Mouse (Mus musculus): Measurements from ENCODE around the gene Gm20388. TPM values are rescaled to one million over a fixed set of nuclear protein-coding genes. Genes with fewer than 3 reads are reported as not detected.
"Not testable (repeated sequence)": the region's sequence is repeated elsewhere in the genome, so short reads cannot be mapped to it uniquely, and the experiment has no call there.

Gene Gm20388
- total RNA-seq, 2 experiments from 2014 or later = 6.8 to 7.8 TPM

DNA sequence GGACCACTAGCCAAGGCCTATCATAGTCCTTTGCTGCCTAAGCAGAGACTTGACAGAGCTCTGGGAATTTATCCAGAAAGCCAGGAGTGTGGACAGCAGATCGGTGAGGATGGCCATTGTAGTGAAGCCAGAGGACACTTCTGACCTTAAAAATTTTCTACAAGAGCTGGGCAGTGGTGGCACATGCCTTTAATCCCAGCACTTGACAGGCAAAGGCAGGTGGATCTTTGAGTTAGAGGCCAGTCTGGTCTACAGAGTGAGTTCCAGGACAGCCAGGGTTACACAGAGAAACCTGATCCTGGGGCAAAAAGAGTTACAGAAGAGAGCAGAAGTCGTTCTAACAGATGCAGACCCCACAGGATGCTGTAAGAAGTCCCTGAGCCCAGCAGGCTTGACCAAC lies 2405.8 kb downstream of the Gm20388 start:
- intact Hi-C loops (cut with DNase I) = no loop called here
- no peak for DNase-seq

DNA sequence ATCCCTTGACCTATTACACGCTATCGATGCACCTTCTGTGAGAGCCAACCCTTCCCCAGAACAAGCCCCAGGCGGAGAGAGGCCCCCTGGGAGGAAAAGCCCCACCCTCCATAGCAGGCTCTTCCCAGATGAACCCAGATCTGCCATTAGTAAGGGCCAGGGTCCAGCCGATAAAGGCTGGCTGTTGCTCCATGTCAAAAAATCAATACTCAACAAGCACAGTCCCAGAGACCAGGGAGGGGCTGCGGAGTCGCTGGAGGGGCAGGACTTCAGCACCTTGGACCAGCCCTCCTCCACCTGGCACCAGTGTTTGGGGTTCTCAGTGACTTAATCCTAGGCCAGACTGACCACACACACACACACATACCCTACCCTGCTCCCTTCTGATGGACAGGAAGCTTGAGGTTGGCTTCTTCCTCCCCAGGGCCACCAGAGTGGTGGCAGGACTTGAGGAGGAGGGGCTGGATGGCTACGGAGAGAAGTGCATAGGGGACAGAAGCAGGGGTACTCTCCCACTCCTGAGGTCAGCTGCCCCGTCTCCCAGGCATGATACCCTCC lies 2407.4 kb downstream of the Gm20388 start:
- intact Hi-C loops (cut with DNase I) = no loop called here

DNA sequence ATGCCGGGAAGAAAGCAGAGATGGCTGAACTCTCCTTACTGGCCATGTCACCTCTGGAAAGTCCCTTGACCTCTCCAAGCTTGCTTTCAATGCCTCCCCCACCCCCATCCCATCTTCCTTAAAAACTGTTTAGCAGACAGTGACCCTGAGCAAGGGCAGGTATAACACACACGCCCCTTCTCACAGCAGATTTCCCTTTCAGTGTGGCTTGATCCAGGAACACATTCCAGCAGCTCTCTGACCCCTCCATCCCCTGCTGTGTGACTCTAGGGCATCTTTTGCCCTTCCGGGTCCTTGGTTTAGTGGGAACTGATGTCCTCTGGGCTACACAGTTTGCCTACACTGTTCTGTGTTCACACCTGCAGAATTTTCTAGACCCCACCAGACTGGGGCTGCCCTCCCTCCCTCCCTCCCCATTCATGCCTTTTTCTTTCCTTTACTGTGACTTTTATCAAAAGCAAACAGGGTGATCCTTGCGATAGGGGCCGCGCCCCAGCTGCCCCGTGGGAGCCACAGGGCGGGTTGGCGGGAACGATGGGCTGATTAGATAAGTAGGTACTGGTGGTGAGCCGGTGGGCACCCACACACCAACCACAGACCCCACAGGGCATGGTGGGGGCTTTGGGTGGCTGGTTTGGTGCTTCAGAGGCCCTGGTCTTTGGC lies 2408.5 kb downstream of the Gm20388 start:
- no peak for DNase-seq
- intact Hi-C loops (cut with DNase I) = no loop called here

More for the DNA sequence above, 2407.4 kb downstream of the Gm20388 start:
- no peak for DNase-seq

DNA sequence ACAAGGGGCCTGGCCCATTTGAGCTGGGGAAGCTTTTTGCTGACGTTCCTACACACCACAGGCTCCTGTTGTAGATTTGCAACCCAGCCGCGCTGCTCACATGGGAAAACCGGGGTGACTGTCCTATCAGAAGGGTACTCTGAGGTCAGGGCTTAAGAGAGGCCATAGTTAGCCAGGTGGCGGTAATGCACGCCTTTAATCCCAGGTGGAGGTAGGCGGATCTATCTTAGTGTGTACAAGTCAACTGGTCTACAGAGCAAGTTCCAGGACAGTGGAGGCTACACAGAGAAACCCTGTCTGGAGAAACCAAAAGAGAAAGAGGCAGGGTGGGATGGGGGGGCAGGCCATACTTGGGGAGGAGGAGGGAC lies 2409.1 kb downstream of the Gm20388 start:
- intact Hi-C loops (cut with DNase I) = no loop called here
- no peak for DNase-seq

DNA sequence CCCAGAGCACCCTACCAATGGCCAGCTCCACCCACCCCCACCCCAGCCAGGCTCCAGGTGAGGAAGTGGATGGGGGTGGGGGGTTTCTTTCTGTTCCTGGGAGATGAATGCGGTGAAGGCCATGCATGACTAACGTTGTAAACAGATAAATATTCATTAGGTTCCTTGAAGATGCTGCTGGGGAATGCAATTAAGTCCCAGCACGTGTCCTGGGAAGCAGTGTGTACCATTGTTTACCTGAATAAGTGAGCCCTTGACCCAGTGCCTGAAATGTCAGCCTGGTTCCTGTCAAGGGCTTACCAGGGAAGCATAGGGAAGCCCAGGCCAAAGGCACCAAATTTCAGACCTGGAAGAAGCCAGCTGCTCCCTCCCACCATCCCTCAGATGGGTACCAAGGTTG lies 2409.9 kb downstream of the Gm20388 start:
- intact Hi-C loops (cut with DNase I) = no loop called here
- DNase-seq = no peak

DNA sequence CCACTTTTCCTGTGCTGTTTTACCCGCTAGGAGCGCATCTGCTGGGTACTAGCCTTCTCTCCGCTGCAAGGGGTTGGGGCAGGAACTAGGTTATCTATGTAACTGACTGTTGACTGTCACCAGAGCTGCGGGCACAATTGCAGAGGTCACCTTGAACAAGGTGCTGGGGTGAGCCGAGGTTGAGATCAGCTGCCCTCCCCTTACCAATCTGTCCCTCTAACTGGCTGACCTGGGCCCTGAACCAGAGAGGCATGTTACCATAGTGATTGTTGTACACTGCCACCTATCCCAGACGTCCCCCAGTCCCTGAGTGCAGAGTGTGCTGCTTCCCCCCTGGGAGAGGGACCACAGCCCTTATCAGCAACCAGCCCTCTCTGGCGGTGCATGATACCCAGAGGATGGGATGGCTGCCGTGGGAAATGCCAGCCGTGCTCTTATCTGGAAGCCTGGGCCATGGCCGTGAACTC lies 2410.8 kb downstream of the Gm20388 start:
- DNase-seq = no peak
- intact Hi-C loops (cut with DNase I) = no loop called here

DNA sequence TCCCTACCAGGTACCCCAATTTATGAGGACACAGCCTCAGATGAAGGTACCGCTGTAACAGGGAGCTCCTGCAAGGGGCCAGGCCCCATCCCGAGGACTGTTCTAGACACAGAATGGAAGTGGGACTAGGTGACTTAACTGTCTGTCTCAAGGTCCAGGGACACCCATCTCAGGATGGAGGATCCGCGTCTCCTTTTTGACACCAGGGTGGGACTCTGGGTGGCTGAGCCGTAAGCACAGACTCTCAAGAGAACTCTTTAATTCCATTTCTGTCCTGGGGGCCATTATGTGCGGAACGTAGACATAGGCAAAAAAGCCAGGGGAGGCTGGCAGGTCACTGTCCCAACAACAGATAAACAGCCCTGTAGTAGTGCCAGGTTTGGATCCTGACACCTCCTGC lies 2411.5 kb downstream of the Gm20388 start:
- DNase-seq = no peak
- intact Hi-C loops (cut with DNase I) = no loop called here

DNA sequence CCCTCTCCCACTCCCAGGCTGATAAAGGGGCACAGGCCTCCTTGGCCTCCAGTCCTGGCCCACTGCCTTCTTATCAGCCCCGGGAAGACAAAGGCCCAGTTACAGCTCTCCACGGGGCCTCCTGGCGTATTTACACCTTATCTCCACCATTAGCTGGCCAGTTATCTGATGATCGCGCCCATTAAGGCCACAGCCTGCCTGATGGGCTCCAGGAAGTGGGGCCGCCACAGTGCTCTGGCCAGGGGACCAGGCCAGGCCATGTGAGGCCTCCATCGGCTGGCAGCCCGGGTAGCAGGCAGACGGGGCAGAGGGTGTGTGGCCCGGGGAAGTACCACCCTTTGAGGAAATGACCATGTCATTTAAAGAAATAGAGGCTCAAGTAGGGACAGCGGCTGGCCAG lies 2412.2 kb downstream of the Gm20388 start:
- intact Hi-C loops (cut with DNase I) = no loop called here
- no peak for DNase-seq

DNA sequence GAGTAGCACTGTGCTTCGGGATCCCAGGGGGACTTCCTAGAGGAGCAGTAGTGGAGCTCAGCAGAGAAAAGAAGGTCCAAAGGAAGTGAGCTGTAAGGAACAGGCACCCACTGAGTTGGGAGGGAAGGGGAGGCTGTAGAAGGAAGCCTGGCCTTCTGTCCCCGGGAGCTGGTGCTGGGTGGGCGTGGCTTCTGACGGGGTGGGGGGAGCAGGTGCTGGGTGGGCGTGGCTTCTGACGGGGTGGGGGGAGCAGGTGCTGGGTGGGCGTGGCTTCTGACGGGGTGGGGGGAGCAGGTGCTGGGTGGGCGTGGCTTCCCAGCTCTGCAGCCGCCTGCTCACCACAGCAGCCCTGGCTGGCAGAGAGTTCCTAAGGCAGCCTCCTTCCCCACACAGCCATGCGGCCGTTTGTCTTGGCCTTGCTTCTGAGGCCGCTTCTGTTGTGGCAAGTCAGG lies 2413.3 kb downstream of the Gm20388 start:
- intact Hi-C loops (cut with DNase I); DNase-seq: not testable (repeated sequence)

DNA sequence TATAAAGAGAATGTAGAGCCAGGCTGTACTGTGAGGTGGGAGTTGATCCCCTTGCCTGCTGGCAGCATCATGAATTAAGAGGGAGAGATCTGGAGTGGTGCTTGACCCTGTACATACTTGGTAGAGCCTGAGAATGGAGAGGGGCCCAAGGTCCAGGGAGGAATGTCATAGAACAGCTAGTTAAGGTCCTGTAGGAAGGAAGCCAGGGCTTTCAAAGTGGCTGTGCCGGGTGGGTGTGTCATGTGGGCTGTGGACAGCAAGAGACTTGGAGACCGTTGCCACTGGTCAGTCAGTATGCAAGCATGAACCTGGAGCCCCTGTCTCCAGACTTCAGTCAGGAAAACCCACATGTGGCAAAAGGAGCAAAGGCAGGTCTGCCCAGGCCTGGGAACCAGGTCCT lies 2414.6 kb downstream of the Gm20388 start:
- intact Hi-C loops (cut with DNase I) = no loop called here
- no peak for DNase-seq

DNA sequence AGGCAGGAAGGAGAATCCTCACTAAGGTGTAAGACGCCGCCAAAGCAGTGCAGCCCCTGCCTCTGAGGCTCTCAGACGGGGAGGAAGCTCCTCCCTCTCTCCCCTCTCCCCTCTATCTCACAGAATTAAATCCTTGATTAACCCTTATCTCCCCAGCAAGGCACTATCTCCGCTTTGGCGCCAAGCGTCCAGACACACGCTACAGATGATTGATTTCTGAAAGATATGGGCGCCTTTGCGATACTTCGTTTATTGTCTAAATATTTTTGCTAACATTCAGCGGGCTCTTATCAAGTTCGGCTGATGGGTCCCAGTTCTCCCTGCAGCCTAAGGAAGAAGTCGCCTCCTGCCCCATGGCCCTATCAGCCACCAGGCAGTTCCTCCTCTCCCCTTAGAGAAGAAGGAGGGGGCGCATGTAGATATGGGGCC lies 2415.5 kb downstream of the Gm20388 start:
- DNase-seq = no peak
- intact Hi-C loops (cut with DNase I) = no loop called here

DNA sequence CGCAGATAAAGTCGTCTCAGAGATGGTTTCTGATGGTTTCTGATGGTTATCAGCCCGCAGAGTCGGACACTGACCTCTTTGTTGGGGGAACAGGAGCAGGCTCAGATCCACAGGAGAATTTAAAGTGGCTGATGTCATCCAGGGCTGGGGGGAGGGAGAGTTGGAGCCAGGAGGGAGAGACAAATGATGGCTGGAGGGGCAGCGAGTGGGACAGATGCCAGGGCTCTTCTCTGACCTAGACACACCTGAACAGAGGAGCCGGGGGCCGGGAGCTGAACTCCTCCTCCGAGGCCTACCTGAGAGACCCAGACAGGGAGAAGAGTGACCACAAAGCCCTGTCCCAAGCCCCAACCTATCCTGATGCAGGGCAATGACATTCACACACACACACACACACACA lies 2418.4 kb downstream of the Gm20388 start:
- DNase-seq = no peak
- intact Hi-C loops (cut with DNase I) = no loop called here

DNA sequence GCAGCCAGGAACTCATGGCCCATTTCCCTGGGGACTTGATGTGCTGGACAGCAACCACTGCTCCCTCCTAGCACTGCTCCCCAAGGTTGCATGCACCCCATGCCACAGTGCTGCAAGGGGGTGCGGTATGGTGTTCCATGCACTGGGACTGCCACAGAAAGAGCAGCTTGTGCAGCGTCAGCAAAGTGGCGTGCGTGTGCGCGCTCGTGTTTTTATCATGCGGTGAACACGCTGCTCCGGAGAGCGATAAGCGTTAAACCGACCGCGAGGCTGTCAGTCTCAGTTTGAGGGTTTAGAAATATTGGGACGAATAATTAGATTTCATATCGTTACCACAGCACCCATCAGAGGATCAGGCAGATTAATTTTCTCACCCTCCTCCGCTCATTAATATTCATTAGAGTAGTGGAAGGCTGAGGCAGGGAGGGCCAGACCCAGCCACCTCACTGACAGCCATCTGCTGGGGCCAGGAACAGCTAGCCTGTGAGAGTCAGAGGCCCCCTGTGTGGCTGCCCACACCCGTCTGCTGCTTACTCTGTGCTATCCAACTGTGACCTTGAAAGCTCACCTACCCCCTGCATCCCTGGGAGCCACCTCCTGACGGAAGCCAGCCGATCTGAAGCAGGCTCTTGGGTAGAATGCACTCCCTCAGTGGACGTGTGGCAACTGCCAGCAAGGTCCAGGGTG lies 2419.1 kb downstream of the Gm20388 start:
- intact Hi-C loops (cut with DNase I) = loop anchor here (5.0 to 10.0 kb wide), 3 partner anchors 38 to 335 kb away; no protein-coding TSS in a partner anchor
- DNase-seq = no peak

DNA sequence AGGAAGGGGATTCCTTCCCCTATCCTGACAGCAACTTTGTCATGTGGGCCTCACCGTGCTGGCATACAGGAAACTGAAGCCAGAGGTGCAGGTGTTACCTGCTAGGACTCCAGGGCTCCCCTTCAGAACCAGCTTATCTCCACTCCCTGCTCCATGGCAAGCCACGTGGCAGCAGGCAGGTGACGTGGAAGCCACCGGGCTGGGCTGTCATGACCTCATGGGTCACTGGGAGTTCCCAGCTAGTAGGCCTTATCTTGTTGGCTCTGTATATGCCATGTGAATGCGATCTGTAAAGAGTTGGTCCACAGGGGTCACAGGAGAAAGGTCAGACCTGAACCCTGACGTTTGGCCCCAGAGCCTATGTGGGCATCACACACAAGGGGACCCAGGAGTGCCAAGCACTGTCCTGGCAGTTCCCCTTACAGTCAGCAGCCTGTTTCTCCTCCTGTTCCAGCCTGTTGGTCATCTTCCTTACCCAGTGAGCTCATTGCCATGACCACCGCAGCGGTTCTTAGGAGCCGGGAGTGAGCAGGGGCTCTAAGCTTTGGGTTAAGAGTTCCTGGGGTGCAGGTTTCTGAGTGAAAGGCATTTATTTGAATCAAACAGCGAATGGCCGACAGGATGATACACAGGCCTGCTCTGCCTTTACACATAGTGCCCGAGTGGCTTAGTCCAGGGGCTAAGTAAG lies 2419.9 kb downstream of the Gm20388 start:
- no peak for DNase-seq
- intact Hi-C loops (cut with DNase I) = loop anchor here (5.0 to 10.0 kb wide), 3 partner anchors 37 to 336 kb away; no protein-coding TSS in a partner anchor

DNA sequence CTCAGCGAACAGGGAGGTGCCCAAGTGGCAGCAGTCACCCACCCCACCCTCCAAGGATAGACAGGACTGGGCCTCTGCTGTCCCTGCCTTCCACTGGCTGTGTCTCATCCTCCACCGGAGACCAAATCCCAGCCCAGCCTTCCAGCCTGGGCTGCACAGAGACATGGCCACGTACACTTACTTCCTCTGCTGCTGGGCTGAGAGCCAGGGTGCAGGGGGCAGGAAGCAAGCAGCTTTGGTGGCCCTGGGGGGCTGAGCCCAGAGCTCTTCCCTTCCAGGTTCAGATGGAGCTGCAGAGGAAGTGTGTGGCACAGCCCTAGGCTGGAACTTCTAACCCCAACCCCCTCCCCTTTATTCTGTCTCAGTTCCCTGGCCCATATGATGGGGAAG lies 2420.5 kb downstream of the Gm20388 start:
- intact Hi-C loops (cut with DNase I) = loop anchor here (5.0 to 10.0 kb wide), 3 partner anchors 36 to 336 kb away; no protein-coding TSS in a partner anchor
- peak in 1 of 2 experiments; percentile 28 for DNase-seq

DNA sequence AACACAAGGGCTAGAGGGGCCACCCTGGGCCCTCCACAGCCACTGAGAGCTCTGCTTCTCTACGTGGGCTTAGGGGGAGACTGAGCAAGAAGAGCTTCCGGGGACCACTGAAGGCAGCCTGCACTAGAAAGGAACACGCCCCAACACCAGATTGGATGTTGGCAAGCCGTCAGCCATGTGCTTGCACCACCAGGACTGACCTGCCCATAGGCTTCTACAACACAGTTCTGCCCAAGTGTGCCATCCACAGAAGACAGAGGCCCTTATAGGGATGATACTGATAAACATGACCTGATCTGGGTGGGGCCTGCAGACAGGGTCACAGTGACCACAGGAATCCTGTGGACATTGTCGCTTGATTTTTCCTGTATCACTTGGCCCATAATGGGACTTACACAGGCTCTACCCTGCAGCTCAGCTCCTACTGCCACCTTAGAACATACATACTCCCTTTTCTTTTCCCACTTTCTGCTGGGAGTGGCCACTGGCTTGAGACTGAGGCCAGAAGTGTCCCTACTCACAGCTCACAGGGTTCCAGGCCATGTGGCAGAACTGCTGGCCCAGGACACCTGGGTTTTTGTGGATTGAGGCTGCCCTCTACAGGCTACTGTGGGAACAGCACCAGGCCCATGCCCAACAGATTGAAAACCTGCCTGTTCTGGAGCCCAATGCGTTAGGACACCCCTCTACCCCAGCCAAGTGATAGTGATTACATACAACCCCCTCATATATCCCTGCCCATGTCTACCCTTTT lies 2422.3 kb downstream of the Gm20388 start:
- intact Hi-C loops (cut with DNase I) = loop anchor here (1.0 to 10.0 kb wide), 4 partner anchors 34 to 338 kb away; no protein-coding TSS in a partner anchor
- peak; percentile 76 to 85 for DNase-seq

DNA sequence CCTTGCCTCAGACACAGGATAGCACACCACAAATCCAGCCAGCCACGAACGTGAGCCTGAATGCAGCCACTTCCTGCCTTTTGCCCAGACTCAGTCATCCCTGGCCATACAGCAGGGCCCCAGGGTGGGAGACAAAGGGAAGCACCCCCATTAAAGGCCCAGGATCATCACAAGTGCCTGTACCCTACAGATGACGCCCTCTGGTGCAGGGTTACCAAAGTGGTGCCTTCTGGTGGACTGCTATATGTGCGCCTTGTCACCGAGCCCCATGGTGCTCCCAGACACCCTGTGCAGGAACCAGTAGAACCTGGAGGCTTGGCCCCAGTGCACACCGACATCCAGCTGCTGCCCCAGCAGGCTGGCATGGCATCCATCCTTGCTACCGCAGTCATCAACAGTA lies 2422.9 kb downstream of the Gm20388 start:
- DNase-seq = no peak
- intact Hi-C loops (cut with DNase I) = loop anchor here (1.0 to 10.0 kb wide), 4 partner anchors 34 to 339 kb away; no protein-coding TSS in a partner anchor

DNA sequence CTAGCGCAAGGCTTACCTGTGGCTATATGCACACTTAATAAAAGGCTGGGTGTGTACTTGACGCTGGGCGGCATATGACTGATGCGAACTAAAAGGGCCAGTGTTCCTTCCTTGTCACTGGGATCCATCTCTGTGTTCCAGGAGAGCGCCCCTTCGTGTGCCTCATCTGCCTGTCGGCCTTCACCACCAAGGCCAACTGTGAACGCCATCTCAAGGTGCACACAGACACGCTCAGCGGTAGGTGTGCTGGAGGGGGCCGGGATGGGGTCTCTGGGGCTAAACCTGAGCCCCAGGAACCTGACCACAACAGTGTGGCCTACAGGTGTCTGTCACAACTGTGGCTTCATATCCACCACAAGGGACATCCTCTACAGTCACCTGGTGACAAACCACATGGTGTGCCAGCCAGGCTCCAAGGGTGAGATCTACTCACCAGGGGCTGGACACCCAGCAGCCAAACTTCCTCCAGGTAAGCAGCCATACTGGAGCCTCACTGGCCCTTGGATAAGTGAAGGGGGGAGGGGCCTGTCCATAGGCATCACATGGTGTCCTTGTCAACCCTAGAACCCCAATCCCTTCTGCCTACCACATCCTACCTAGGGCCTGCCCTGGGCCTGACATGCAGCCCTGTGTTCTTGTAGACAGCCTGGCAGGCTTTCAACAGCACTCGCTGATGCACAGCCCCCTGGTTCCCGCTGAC lies 2424.3 kb downstream of the Gm20388 start:
- intact Hi-C loops (cut with DNase I) = loop anchor here (5.0 to 10.0 kb wide), 4 partner anchors 32 to 340 kb away; partner anchors contain the start of gene Mvd
- no peak for DNase-seq

DNA sequence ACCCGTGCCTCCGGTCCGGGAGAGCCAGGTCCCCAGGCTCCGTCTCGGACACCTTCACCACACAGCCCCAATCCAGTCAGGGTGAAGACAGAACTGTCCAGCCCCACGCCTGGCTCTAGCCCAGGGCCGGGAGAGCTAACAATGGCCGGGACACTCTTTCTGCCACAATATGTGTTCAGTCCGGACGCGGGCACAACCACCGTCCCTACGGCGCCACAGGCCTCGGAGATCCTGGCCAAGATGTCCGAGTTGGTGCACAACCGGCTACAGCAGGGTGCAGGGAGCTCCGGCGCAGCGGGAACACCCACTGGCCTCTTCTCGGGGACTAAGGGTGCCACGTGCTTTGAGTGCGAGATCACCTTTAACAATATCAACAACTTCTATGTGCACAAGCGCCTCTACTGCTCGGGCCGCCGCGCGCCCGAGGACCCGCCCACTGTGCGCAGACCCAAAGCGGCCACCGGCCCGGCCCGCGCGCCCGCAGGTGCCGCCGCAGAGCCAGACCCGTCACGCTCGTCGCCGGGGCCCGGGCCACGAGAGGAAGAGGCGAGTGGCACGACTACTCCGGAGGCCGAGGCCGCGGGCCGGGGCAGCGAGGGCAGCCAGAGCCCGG lies 2425.1 kb downstream of the Gm20388 start:
- intact Hi-C loops (cut with DNase I) = loop anchor here (5.0 to 10.0 kb wide), 2 partner anchors 107 to 341 kb away; partner anchors contain the start of gene Mvd

More for the DNA sequence above, 2425.1 kb downstream of the Gm20388 start:
- DNase-seq = no peak
